Mouse (Mus musculus): ENCODE measurements at regions not wholly inside any gene's neighbourhood (a gene's known extent, or its start where the extent isn't known, plus 50 kb on each side); places are given as distances from the start of the nearest gene placed in this dataset.
A peak's percentile ranks its signal among the peaks of the same experiment; 100 is the strongest.

DNA sequence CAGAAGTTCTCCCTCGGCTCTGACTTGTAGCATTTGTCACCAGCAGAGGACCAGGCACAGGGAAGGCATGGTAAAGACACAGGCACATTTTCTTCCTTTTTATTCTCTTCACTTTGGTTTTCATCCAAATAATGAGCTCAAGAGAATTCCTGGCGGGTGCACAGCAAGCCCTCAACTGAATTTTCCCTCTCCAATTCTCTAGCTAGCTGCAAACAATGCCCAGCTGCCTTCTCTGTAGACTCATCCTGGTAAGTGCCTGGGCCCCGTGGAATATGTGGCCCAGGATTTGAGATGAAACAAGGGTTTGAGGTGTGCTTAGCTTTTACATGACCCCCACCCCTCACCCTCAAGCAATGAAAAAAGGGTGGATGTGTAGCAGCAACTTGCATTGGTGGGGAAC, 90.4 kb downstream of the Otol1 start:
- no peak for DNase-seq (ENCODE audit: low spot score in 2 of 2)

DNA sequence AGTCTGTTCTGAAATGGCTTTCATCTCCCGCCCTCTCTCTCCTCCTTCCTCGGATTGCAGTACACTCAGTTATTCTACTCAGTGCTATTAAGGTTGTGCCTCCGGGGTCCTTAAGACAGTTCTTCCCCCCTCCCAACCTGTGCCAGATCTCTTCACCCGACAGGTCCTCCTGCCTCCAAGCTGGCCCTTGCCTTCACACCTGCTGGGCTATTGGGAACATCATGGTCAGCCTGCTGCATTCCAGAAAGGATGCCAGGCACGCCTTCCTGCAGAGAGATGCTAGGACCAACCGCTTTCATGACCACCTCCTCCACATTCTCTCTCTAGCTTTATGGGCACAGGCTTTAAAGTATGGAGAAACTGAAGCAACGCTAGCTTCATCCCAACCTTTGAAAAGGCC, 94.7 kb downstream of the Otol1 start:
- no peak for DNase-seq (ENCODE audit: low spot score in 2 of 2)

DNA sequence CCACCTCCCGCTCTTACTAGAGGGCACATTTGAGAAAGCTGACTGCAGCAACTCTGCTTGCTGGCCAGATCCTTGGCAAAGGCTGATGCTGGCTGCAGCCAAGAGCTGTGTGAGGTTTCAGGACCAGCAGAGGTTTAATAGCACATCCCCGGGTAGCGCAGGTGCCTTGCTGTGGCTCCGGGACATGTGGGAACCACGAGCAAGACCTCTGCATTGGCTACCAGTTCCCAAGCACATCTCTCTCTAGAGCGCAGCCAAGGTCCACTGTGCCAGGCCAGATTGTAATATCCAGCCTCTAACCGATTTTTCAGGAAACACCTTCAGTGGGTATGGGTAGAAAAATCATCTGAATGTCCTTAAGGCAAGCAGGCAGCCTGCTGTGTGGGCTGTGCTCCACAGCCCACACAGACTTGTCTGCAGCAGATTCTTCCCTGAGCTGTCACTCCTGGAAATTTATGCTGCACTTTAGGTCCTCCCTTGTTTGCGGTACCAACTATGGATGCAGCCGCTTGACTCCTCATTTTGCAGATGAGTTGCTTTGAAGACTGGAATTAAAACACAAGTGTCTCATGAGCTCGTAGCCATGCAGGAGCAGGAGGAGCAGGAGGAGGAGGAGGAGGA, 95.3 kb downstream of the Otol1 start:
- no peak for DNase-seq (ENCODE audit: low spot score in 2 of 2)

DNA sequence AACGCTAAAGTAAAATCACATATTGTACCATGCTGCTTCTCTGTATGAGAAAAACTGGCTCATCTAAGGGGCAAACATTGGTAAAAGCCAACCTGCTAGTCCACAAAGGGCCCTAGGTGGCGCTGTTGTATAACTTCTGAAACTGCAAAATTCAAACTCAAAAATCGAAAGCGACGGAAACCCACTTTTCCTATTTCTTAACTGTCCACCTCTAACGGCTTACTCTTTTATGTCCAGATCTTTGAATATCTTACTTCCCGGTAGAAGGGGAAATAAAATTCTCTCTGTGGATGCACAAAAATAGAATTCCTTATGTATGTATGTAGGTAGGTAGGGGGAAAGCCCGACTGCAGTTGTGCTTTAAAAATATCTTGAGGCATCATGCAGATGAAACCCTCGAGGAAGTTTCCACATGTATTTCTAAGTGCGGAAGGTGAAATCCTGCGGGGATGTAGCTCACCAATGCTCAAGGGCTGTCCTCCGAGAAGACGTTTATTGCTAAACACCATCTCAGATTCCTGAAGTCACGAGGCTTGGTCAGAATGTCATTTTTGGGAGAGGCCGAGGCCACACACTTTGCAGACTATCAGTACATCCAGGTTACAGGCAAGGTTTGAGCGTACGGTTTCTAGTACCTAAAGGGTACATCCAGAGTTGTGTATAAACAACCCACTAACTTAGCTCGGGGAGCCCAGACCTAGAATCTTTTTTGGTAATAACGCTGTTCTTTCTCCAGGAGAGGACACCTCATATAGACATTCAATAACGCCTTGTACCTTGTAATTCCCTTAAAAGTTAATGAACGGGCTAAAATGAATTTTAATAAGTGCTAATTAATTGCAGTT, 96.8 kb downstream of the Otol1 start:
- DNase-seq (ENCODE audit: low spot score in 2 of 2) = peak; percentile 19 to 30

DNA sequence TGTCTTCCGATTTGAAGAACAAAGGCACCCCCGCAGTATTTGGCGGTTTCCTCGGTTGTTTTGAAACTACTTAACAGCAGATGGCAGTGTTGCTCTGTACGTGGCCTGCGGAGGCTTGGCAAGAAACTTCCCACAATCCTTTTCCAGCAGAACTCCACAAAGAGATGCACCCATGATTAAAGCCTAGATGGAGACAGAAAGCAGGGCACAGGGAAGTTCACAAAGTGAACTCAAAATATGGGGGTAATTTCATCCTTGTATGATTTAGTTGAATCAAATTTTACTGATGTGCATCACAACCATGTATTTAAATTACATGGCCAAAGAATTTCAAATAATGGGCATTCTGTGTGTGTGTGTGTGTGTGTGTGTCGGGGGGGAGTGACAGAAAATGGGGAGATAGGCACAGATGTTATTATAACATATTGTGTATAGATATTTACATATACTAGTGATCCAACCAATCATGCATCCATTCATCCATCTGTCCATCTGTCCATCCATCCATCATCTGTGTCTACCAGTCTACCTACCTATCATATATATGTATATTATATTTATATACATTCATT, 97.5 kb downstream of the Otol1 start:
- no peak for DNase-seq (ENCODE audit: low spot score in 2 of 2)

DNA sequence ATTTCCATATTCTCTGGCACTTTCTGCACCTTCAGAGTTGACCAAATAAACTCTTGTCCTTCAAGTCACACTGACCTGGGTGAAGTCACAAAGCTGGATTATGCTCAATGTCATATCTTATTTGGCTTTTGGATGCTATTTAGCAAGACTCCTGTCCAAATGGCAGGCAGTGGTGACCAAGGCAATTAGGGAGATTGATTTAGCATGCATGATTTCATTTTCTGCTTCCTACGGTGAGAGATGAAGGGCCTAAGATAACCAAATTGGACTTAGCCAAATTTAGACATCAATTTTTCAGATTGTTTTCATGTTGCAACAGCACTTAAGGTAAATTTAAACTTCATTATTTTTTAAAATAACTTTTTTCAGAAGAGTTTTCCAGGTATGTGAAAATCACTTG, 98.1 kb downstream of the Otol1 start:
- no peak for DNase-seq (ENCODE audit: low spot score in 2 of 2)

DNA sequence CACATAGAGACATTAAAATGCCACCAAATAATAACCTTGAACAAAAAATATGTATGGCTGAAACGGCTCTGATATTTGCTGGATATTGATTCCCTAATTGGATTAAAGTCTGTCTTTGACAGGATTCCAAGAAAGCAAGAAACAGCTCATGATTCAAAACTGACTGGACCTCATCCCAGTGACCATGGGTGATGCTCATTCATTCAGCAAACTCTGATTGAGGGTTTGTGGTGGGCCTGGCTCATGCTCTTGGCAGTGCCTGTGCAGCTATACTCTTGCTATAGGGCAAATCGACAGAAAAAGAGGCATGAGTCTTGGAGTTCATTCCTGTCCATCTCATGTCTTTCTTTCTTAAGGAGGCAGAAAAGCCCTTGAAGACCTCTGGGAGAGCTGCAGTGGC, 98.7 kb downstream of the Otol1 start:
- no peak for DNase-seq (ENCODE audit: low spot score in 2 of 2)

DNA sequence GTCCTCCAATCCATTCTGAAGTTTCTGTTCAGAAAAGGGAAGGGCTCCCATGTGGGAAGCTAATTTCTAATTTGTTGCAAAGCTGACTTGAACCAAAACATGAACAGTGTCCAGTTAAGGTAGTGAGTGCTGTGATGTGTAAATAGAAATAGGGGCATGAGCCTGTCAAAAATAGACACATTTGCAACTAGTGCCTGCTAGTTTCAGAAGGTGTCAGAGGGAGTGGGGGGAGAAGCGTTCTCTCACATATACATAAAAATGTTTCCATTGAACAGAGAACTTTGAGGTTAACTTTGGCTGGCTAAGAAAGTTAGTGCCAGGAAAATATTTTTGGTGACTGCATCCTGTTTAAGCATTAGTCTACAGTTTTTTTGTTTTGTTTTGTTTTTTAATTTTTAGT, 118.8 kb downstream of the Otol1 start:
- no peak for DNase-seq (ENCODE audit: low spot score in 2 of 2)

DNA sequence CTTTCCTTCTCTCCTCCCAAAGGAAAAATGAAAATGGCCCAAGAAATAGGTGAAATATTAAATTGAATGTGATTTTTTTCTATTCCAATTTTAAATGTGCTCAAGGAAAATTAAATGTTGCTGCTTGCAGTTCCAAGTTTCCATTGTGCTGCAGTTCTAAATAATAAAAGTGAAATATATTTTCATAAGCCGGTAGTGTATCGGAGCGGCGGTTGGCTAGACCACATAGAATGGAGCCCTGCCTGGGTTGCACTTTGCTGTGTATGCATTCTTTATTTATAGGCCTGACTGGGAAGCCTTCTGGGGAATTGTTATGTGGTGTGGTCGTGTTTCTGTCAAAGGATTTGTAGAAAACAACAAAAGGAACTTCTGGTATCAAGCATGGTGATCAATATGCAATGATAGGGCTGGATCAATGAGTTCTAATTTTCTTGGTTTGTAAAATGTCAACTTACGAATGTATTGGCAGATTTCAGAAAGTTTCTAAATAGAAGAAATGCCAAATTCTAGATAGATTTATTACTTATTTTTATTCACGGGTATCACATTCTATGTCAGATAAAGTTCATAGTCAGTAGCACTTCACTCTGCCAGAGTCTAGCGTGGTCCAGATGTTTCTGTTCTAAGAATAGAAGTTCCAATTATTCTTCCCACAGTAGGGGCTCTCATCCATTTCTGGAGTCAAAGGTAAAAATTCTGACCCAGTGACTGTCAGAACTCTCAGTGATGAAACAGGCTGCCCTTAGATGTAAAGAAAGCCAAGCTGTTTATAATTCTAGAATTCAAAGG, 123.0 kb downstream of the Otol1 start:
- DNase-seq (ENCODE audit: low spot score in 2 of 2) = no peak

DNA sequence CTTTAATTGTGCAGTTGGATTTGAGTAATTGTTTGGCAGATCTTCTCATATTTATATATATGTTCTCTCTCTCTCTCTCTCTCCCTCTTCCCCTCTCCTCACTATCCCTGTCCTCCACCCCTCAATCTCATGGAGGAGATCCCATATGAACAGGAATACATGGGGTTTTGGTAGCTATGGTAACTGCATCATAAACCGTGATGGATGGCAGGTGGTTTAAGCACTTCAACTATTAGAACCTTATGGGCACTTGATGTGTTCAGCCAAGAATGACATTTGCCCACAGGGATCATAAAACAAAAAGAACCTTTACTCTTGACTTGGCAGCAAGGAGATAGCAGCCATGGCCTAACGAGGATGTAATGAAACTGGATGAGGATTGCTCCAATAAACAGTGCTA, 127.5 kb downstream of the Otol1 start:
- no peak for DNase-seq (ENCODE audit: low spot score in 2 of 2)

DNA sequence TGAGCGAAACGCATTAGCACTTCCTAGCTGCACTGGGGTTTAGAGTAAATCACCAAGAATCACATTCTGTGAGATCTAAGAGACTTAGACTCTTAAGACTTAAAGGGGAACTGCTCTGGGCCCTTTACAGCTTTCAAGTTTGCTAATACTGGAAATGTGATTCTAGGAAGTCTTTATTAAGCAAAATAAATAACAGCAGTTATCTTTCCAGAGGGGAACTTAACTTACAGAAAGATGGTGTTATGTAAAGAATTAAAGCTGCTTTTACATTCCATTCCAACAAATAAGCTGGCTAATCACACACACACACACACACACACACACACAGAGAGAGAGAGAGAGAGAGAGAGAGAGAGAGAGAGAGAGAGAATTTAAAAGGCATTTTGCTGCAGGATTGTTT, 131.1 kb downstream of the Otol1 start:
- no peak for DNase-seq (ENCODE audit: low spot score in 2 of 2)

DNA sequence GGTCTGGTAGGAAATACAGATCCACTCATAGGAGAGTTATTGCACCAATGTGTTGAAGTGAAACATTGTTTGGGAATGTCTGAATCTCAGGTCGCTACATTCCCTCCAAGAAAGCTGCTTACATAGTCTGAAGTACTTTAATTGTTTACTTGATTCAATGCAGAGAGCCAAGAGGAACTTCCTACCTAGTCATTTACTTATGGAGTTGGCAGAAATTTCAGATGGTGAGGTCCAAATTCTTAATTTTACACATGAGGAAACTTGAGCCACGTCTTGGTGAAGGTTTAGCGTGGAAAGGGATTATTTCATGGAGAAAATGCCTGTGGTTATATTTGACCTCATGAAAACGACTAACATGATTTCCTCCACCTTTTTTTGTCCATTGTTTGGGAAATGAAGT, 131.5 kb downstream of the Otol1 start:
- no peak for DNase-seq (ENCODE audit: low spot score in 2 of 2)

DNA sequence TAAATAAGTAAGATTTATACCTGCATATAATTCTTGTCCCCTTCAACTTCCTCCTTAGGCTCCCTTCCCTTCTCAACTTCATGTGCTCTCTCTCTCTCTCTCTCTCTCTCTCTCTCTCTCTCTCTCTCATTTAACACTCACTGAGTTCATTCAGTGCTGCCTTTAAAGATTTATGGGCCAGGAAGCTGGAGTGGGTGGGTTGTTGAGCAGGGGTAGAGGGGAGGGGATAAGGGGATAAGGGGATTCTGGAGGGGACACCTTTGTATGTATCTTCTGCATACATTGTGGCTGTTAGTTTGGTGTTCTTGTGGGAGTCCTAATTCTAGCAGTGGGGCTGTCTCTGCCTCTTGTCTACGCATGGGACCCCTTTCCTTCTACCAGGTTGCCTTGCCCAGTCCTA, 138.3 kb downstream of the Otol1 start:
- no peak for DNase-seq (ENCODE audit: low spot score in 2 of 2)

DNA sequence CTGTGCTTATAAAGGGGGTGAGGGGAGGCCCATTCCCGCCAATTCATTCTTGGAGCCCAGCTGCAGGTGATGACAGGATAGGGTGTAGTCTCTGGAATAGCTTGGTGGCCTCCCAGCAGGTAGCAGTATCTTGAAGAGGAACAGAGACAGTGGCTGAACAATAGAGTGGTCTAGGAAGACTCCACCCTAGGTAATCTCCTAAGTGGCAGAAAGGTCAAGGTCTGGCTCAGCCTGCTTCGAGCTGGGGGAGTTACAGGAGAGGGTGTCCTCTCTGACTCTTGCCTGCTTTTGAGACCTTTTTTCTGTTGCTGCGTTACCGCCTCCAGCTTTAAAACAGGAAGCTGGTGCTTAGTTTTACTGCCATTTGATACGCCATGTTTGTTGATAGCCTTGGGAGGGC, 143.7 kb downstream of the Otol1 start:
- no peak for DNase-seq (ENCODE audit: low spot score in 2 of 2)

DNA sequence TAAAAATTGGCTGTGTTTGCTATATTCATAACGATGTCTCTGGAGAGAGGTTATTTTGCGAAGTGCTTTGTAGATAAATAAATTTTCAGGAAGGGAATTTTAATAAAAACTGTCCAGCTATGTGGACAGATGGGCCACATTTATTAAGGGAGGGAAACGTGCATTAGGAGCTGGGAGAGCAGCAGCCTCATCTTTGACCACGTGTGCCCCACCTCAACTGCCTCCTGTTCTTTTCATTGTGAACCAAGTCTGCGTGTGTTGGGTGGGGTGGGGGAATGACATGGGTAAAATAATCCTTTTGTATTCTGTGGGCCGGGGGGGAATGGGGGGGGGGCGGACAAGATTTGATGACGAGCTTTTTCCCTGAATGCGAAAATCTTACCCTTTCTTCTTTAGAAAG, 152.6 kb downstream of the Otol1 start:
- DNase-seq (ENCODE audit: low spot score in 2 of 2) = no peak

DNA sequence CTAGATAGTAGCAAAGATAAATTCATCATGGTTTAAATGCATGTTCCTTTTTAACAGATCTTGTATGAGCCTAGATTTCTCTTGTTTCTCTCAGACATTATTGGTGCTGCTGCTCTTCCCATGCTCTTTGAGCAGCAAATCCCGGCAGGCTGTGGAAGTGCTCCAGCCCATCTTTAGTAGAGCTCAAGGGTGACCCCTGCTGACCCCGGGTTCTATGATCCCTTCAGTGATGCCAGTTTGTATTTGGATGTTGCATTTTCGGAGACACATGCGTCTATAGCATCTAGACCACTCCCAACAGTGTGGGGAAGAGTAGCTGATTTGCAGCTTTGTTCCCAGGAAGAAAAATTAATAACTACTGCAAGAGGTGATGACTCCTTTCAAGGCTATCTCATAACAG, 164.3 kb downstream of the Otol1 start:
- DNase-seq (ENCODE audit: low spot score in 2 of 2) = no peak

DNA sequence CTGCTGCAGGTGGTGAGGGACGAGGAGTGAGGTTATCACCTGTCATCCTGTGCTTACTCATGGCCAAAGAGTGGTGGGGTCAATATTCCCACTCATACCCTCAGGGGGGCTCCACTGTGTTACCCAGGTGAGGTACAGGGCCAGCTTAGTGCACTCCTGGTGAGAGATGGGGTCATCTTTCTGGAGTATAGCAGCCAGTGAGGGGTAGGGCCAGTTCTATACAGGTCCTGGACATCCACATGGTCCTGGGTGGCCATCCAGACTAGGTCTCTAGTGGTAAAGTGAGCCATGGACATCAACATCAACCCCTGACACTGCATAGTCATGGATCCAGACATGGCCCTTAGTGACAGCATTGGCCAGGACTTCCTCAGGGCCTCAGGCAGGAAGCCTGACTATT, 169.0 kb downstream of the Otol1 start:
- no peak for DNase-seq (ENCODE audit: low spot score in 2 of 2)

DNA sequence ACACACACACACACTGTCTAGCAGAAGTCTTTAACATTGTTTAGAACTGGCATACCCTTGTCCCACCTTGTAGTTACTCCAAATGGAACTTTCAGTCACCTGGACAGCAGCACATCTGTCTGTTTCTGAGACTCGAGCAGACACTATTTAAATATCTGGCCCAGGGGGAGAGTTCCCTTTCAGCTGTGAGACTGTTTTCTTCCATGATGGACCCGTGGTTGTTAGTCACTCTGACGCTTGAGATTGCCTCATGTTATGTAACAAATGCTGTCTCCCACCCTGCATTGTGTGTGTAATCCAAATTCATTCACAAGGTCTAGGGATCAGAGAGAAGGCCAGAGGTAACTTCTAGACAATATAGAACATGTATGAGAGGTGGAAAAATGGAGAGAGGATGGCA, 174.2 kb downstream of the Otol1 start:
- no peak for DNase-seq (ENCODE audit: low spot score in 2 of 2)

DNA sequence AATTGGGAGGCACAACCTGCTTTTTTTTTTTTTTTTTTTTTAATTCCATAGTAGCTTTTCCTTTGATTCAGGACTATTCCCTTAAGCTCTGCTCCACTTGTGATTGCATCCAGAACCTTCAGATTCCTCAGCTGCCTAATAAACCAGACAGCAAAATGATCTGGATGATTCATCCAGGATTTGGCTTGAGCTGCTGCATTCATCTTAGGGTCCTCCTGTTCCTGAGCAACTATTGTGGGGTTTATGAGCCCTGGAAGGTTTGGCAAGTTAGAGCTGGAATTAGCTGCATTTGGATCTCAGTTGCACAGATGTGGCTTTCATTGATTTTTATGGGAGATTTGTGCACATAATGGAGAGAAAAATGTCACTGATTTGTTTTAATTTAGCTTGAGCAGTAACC, 183.3 kb downstream of the Otol1 start:
- DNase-seq (ENCODE audit: low spot score in 2 of 2) = no peak

DNA sequence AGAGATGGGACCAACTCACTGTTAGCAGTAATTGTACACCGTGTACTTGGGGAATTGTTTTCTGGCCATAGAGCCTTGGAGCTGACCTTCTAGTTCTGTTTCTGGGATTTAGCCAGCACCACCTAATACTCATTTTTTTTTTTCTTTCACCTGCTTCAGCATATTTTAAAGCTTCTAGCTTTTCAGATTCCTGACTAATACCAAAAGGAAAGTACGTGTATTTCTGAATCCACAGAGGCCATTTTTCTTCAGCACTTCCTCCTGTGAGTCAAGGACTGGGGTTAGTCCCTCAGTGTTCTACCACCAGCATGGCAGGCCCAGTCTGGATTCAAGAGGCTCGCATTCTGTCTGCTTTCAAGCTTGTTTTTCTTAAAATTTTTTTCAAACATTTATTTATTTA, 189.3 kb downstream of the Otol1 start:
- no peak for DNase-seq (ENCODE audit: low spot score in 2 of 2)

DNA sequence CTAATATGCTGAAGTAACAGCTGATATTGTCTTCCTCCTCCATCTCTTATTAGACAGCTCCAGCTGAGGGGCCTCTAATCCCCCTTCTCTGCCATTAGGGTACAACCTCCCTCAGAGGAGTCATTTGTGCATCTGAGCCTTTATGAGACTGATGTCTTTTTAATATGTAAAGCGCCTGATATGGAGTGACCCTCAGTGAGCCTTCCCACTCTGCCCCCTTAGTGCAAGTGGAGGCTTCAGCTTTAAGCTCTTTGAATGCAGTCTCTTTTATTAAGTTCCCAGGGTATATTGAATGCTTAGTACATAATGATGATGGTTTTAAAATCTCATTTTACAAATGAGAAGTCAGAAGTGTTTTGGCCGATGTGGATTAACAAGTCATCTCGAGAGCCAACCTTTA, 191.5 kb downstream of the Otol1 start:
- DNase-seq (ENCODE audit: low spot score in 2 of 2) = no peak

DNA sequence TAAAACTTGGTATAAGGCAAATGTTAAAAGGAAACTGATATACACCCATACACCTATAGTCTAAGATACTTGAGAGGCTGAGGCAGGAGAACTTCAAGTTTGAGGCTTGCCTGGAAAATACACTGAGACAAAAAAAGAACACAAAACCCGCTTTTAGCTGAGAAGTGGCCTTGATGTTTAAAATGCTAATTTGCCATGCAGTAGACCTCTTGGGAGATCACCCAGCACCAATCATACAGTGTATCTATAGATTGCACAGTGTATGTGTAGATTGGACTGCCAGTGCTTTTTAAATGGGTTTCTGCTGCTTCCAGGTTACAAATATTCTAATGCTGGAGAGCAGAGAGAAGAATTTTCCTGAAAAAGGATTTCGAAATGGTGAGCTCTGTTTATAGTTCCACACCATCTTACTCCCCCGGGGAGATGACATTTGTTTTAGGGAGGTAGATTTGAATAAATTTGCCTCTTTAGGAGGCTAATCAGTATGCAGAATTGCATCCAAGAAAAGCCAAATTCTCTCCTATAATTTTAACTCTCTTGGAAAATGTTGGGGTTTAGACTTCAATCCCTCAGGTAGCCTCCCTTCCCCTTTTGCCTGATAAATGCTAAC, 194.0 kb downstream of the Otol1 start:
- DNase-seq (ENCODE audit: low spot score in 2 of 2) = no peak

All from spleen, postnatal 36 days (tissue).